Mouse (Mus musculus) stomach, embryonic 14.5 days (tissue): Measurements from ENCODE around the gene Rac3. TPM values are rescaled to one million over a fixed set of nuclear protein-coding genes. Genes with fewer than 3 reads are reported as not detected.
"Not testable (repeated sequence)": the region's sequence is repeated elsewhere in the genome, so short reads cannot be mapped to it uniquely, and the experiment has no call there.

ENCODE experiments used
- ATAC-seq: fragments of 200-750 bp; cut with Nextera tagmentation; 2 replicates; pipeline ENCODE4 v1.8.0; 2017; ENCODE audit warnings: low read depth, moderate TSS enrichment; ENCODE audit not compliant: insufficient number of reproducible peaks, insufficient read depth, low FRiP score
- H3K27ac ChIP-seq: fragments of 300-500 bp; sonication (generic); 2 replicates; pipeline ENCODE4 v1.5.1; 2014; ENCODE audit warnings: mild to moderate bottlenecking, low read length, moderate library complexity, mixed read lengths
- H3K27me3 ChIP-seq: fragments of 300-500 bp; sonication (generic); 2 replicates; pipeline ENCODE4 v1.6.1; 2014; ENCODE audit warnings: low read length, control low read depth, mixed read lengths; ENCODE audit not compliant: control insufficient read depth, insufficient read depth
- H3K36me3 ChIP-seq: fragments of 300-500 bp; sonication (generic); 2 replicates; pipeline ENCODE4 v1.6.1; 2014; ENCODE audit warnings: mild to moderate bottlenecking, control low read depth, low read length, moderate library complexity, mixed read lengths; ENCODE audit not compliant: control insufficient read depth, insufficient read depth
- H3K4me1 ChIP-seq: fragments of 300-500 bp; sonication (generic); 2 replicates; pipeline ENCODE4 v1.6.1; 2014; ENCODE audit warnings: low read length, control low read depth, mixed read lengths; ENCODE audit not compliant: control insufficient read depth, insufficient read depth
- H3K4me2 ChIP-seq: fragments of 300-500 bp; sonication (generic); replicated peaks from 2 replicates; pipeline ENCODE4 v1.6.1; 2014; ENCODE audit warnings: low read depth, low read length, control low read depth
- H3K4me3 ChIP-seq: fragments of 300-500 bp; sonication (generic); 2 replicates; pipeline ENCODE4 v1.5.1; 2014; ENCODE audit warnings: low read depth, low read length, control low read depth
- H3K9ac ChIP-seq: fragments of 300-500 bp; sonication (generic); replicated peaks from 2 replicates; pipeline ENCODE4 v1.6.1; 2014; ENCODE audit warnings: low read depth, mild to moderate bottlenecking, control low read depth, low read length, moderate library complexity, mixed read lengths
- H3K9me3 ChIP-seq: fragments of 300-500 bp; sonication (generic); 2 replicates; pipeline ENCODE4 v1.6.1; 2016; ENCODE audit warnings: low read depth, low read length, control low read depth; ENCODE audit not compliant: control insufficient read depth
- WGBS: fragments of 180-500 bp; shearing (Covaris S2); extraction: QIAGEN DNeasy Blood & Tissue Kit; methylation state at CpG from one replicate; pipeline ENCODE4 v1.1.7; 2014; 5-methylcytosine and 5-hydroxymethylcytosine counted together
- polyA plus RNA-seq: library from polyadenylated mRNA; unstranded; fragments of >200 nt; fragmentation: Nextera tagmentation; extraction: Ambion mirVana; gene quantifications from 2 replicates; pipeline ENCODE4 v1.2.1, GENCODE M21; 2014

Gene Rac3
- polyA plus RNA-seq, 1 experiment from 2014 or later = 11.1 TPM

- Histone ChIP-seq H3K4me3 (no peak overlapping the region), H3K27ac (no peak overlapping the region), H3K9ac (no peak overlapping the region), H3K4me2 (peak overlapping the region; percentile 27; the same call in 1 of the 2 replicates), H3K27me3 (no peaks in the 10 kb centered on the region), H3K36me3 (no peaks in the 10 kb centered on the region), H3K4me1 (no peaks in the 10 kb centered on the region; the same call in 1 of the 2 replicates), H3K9me3 (no peaks in the 10 kb centered on the region)
- ATAC-seq = no peak
- WGBS = 66% methylated on average over 11 of the region's 11 CpGs
Measured at GRCm38 (mm10) chr11:120728530-120729240, 7.4 kb downstream of the Rac3 start.

- 2% methylated on average over 18 of the region's 21 CpGs for WGBS
- ATAC-seq = peak; percentile 43; the same call in 1 of the 2 replicates
- not testable (repeated sequence) for H3K4me3 ChIP-seq, H3K27me3 ChIP-seq, H3K4me1 ChIP-seq, H3K27ac ChIP-seq, H3K9me3 ChIP-seq, H3K36me3 ChIP-seq, H3K9ac ChIP-seq
- peak overlapping the region; percentile 27 for H3K4me2 ChIP-seq
Measured at GRCm38 (mm10) chr11:120729432-120730050, 8.3 kb downstream of the Rac3 start.

GRCm38 (mm10) chr11:120730331-120730870 lies 9.1 kb downstream of the Rac3 start:
- Histone ChIP-seq H3K9me3 (no peaks in the 10 kb centered on the region), H3K4me1 (no peaks in the 10 kb centered on the region; the same call in 1 of the 2 replicates), H3K9ac (no peak overlapping the region), H3K4me3 (no peak overlapping the region), H3K36me3 (no peaks in the 10 kb centered on the region), H3K4me2 (no peak overlapping the region), H3K27me3 (no peaks in the 10 kb centered on the region), H3K27ac (no peak overlapping the region)
- WGBS = 85% methylated on average over 10 of the region's 10 CpGs
- ATAC-seq = no peak

- no peak overlapping the region for H3K4me2 ChIP-seq
- H3K4me1 ChIP-seq = no peaks in the 10 kb centered on the region; the same call in 1 of the 2 replicates
- WGBS = 92% methylated on average over 1 of the region's 1 CpGs
Measured at GRCm38 (mm10) chr11:120731395-120731794, 10.1 kb downstream of the Rac3 start.

GRCm38 (mm10) chr11:120731858-120732680 lies 10.8 kb downstream of the Rac3 start, which contains the start of gene Cbr2:
Cbr2 (minus strand) TSS chr11:120732114.
- Histone ChIP-seq H3K4me1 (no peaks in the 10 kb centered on the region), H3K9me3 (no peaks in the 10 kb centered on the region), H3K36me3 (no peaks in the 10 kb centered on the region), H3K27ac (no peak within 1 kb of the TSS), H3K27me3 (no peaks in the 10 kb centered on the region), H3K4me3 (no peak within 1 kb of the TSS), H3K9ac (no peak within 1 kb of the TSS), H3K4me2 (no peak within 1 kb of the TSS)
- no peak for ATAC-seq
- WGBS = 71% methylated on average over 12 of the region's 12 CpGs

More at GRCm38 (mm10) chr11:120731395-120731794, 10.1 kb downstream of the Rac3 start:
- Histone ChIP-seq H3K4me3 (no peak overlapping the region), H3K9ac (no peak overlapping the region), H3K27ac (no peak overlapping the region), H3K27me3 (no peaks in the 10 kb centered on the region), H3K9me3 (no peaks in the 10 kb centered on the region), H3K36me3 (no peaks in the 10 kb centered on the region)
- ATAC-seq = no peak

- Histone ChIP-seq H3K4me2 (no peak overlapping the region), H3K27me3 (no peaks in the 10 kb centered on the region), H3K9me3 (no peaks in the 10 kb centered on the region), H3K4me1 (no peaks in the 10 kb centered on the region), H3K4me3 (no peak overlapping the region), H3K9ac (no peak overlapping the region), H3K36me3 (no peaks in the 10 kb centered on the region), H3K27ac (no peak overlapping the region)
- 49% methylated on average over 6 of the region's 6 CpGs for WGBS
- ATAC-seq = no peak
Measured at GRCm38 (mm10) chr11:120733521-120733920, 12.3 kb downstream of the Rac3 start.

GRCm38 (mm10) chr11:120736424-120736823 lies 15.2 kb downstream of the Rac3 start:
- H3K9me3 ChIP-seq = no peaks in the 10 kb centered on the region
- no peak for ATAC-seq
- 64% methylated on average over 6 of the region's 6 CpGs for WGBS

GRCm38 (mm10) chr11:120740981-120741380 lies 19.7 kb downstream of the Rac3 start:
- no peak for ATAC-seq
- Histone ChIP-seq H3K36me3 (no peaks in the 10 kb centered on the region), H3K27me3 (no peaks in the 10 kb centered on the region), H3K4me2 (no peak overlapping the region), H3K4me3 (no peak overlapping the region), H3K4me1 (no peaks in the 10 kb centered on the region), H3K9ac (no peak overlapping the region), H3K27ac (no peak overlapping the region), H3K9me3 (no peaks in the 10 kb centered on the region)
- 93% methylated on average over 5 of the region's 5 CpGs for WGBS

More at GRCm38 (mm10) chr11:120736424-120736823, 15.2 kb downstream of the Rac3 start:
- H3K4me2 ChIP-seq = no peak overlapping the region
- H3K4me1 ChIP-seq = no peaks in the 10 kb centered on the region
- no peak overlapping the region for H3K27ac ChIP-seq
- no peak overlapping the region for H3K9ac ChIP-seq
- no peaks in the 10 kb centered on the region for H3K27me3 ChIP-seq
- no peaks in the 10 kb centered on the region for H3K36me3 ChIP-seq
- no peak overlapping the region for H3K4me3 ChIP-seq
